Mouse (Mus musculus): ENCODE measurements around the gene Max.

Max gene

GRCm38 (mm10) chr12:76920398-76920797, 41.6 kb downstream of the Max start:
- no peak for DNase-seq

DNA sequence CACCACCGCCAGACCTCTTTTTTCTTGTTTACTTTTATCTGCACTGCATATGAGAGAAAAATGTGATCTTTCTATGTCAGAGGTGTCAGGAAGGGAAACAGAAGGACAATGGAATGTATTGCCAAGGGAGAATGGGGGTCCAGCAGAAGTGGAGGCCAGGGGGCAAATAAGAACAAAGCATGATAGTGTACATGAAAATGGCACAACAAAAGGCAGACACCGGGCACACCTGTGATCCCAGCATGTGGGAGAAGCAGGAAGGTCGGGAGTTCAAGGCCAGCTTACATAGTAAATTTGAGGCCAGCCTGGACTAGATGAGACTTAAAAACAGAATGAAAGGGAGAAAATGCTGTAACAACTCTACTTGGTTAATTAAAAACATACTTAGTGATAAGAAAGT, 43.1 kb downstream of the Max start:
- no peak for DNase-seq

- DNase-seq: no peak
These were observed 43.9 kb downstream of the Max start for GRCm38 (mm10) chr12:76918113-76918512.

- no peak for DNase-seq
These were observed 45.8 kb downstream of the Max start for GRCm38 (mm10) chr12:76916163-76916562.

DNA sequence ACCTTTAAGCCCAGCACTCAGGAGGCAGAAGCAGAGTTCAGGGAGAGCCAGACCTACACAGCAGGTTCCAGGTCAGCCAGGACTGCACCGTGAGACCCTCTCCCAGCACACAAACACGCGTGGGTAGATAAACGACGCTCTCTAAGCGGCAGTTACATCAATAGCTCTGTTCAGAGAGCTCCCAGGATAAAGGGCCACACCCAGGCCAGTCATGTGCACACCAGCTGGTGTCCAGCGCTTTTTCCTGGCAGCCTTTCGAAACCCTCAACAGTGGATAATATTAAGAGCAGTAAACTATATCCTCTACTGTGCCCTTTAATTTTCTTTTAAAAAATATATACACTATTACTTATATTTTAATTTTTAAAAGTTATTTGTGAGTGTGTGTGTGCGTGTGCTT, 49.8 kb downstream of the Max start:
- no peak for DNase-seq

GRCm38 (mm10) chr12:76911171-76911726, 50.8 kb downstream of the Max start:
- peak; percentile 95 for DNase-seq

GRCm38 (mm10) chr12:76910258-76910940, 51.6 kb downstream of the Max start:
- peak; percentile 84 for DNase-seq

DNA sequence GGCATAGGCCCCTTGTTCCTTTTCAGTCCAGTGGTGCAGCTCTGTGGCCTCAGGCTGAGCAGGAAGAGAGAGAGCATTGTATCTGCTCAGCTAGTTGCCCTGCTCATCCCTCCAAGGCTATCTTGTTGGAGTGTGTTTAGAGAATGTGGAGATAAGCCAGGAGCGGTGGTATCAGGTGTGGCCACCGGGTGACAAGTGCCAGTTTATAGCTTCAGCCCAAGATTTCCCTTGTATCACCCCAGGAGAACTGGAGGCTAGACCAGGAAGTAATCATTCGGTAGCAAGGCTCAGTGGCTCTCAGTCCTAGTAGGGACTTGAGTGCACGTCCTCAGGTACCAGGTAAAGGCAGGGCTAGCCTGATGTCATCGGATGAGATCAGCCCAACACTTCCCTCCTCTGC, 52.8 kb downstream of the Max start:
- no peak for DNase-seq

- DNase-seq: no peak
These were observed 55.7 kb downstream of the Max start for GRCm38 (mm10) chr12:76906278-76906677.

- DNase-seq: no peak
These were observed 60.3 kb downstream of the Max start for GRCm38 (mm10) chr12:76901508-76902294.

DNA sequence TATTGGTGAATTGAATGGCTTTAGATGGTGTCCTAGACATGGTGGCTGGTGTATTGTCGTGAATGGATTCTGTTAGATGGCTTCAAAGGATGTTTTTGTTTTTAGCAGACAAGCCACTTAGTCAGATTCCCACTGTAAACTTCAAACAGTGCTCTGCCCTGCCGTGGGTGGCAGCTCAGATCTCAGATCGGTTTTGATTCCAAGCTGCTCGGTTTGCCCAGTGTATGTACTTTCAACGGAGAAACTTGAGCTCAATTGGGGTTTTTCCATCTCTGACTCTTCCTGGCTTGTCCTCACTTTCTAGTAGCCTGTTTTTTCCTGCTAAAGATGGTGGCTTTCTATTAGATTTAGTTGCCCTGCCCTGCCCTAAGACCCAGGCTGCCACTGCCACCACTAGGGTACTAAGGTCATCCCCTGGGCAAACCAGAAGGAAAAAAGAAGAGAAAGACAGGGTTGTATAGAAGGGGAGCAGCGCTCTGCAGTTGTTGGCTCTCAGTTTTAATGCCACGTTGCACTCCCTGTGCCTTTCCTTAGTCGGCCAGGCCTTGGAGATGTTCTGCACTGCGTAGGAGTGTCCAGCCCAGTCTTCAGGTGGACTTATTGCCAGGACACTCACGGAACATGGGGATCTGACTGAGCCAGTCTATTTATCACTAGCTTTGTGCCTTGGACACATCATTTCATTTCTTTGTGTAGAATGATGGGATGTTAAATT, 62.6 kb downstream of the Max start:
- no peak for DNase-seq

DNA sequence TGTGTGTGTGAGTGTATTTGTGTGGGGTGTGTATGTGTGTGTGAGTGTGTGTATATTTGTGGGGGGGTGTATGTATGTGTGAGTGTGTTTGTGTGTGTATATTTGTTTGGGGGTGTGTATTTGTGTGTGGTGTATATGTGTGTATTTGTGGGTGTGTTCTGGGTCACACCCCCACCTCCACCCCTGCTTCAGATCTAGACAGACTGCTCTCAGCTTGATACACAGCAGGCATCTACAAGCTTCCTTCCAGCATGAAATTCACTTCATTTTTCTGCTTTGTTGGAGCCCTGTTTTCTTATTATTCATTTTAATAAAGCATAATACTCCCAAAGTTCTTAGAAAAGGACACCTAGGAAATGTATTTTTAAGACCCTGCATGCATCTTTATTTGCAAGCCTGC, 63.9 kb downstream of the Max start:
- peak; percentile 66 for DNase-seq

- DNase-seq: no peak
These were observed 65.0 kb downstream of the Max start for GRCm38 (mm10) chr12:76897006-76897405.

DNA sequence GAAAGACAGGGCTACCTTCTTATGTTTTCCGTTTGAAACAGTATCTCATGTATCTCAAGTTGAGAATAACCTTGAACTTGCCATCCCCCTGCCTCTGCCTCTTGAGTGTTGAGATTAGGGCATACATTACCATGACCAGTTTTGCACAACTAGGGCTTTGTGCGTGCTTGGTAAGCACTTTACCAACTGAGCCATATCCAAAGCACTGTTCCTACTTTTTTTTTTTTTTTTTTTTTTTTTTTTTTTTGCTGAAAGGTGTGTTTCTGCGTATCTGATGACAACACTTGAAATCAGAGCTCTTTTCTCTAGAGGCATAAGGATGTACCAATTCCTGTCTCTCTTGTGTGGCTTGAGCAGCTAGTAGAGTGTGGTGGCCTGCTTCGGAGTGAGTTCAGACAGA, 65.4 kb downstream of the Max start:
- DNase-seq: no peak

GRCm38 (mm10) chr12:76895777-76896176, 66.2 kb downstream of the Max start:
- DNase-seq: peak; percentile 87

GRCm38 (mm10) chr12:76894792-76895559, 67.0 kb downstream of the Max start:
- no peak for DNase-seq

DNA sequence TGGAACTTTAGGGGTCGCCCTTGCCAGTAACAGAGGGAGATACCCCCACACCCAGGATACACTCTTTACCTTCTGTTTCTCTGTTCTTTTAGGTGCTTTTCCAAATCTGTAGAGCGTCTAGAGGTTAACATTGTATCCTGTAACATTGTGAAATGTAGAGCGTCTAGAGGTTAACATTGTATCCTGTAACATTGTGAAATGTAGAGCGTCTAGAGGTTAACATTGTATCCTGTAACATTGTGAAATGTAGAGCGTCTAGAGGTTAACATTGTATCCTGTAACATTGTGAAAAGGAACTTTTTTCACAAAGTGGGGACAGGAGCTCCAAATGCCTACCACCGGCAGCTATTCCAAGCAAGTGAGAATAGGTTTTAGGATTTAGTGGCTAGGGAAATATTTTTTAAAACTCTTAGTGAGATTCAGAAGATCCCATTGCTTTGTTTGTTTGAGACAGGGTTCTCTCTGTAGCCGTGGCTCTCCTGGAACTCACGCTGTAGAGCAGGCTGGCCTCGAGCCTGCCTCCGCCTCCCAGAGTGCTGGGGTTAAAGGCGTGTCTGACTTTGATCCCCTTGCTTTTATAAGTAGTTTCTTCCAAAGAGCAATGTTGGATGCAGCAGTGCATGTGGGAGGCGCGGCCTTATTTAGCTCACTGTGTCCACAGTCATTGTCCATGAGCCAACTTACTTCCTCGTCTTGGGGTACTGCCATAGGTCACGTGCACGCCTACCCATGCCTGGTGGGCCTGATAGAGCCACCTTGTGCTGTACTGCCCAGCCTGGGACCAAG, 68.9 kb downstream of the Max start:
- no peak for DNase-seq

DNA sequence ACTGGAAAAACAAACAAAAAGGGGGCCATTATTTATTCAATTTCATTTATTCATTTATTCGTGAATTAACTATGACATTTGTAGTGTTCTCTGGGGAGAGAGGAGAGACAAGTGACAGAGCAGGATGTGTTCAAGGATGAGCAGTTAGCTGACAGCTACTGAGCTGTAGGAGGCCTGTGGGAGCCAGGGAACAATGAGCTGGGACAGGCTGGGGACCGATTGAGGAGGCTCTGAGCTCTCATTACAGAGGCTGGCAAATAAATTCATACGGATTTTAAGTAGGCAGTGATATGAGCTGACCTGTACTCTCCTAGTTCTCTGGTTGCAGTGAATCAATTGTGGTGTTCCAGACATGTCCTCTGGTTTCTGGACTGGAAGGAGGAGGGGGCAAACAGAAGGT, 70.8 kb downstream of the Max start:
- DNase-seq: no peak

DNA sequence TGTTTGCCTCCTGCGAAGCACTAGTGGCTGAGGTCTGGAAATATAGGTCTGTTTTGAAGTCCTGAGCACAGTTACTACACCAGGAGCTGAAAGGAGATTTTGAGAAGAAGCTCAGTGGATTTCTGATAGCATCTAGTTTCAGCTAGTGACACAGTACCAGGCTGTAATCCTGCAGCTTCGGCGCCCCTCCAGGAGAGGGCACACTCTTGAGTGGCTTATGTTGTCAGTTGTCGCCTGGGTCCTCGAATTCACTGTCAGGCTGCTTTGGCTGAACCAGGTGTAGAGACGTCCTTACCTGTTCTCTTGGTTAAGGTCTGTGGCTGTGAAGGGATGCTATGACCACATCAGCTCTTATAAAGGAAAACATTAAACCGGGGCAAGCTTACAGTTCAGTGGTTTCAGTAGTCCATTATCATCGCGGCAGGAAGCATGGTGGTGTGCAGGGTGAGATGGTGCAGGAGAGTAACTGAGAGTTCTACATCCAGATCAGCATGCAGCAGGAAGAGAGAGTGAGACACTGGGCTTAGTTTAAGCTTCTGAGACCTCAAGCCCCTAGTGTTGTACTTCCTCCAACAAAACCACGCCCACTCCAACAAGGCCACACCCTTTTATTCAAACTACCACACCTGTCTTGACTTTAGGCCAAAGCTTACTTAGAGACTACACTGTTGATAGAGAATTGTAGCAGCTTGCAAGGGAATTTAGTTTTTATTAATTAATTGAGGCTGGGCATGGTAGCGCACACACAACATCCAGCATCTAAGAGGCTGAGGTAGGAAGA, 72.4 kb downstream of the Max start:
- no peak for DNase-seq

DNA sequence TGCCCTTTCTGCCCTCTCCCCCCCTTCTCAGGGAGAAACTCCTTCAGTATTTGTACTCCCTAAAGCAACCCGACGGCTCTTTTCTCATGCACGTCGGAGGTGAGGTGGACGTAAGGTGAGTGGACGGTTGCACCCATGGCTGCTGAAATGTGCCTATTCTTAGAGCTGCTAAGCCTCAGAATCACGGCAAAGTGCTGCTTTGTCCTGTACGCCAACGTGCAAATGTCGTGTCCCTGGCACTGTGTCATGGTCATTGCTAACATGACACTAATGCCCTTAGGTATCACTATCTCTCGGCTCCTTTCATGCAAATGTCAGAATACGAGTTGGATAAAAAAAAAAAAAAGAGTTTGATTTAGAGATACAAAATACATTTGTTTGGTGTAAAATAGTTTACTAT, 74.1 kb downstream of the Max start:
- no peak for DNase-seq
